Mouse (Mus musculus): ENCODE measurements at regions not wholly inside any gene's neighbourhood (a gene's known extent, or its start where the extent isn't known, plus 50 kb on each side); places are given as distances from the start of the nearest gene placed in this dataset.

- no peak for TF ChIP-seq CTCF (IDR thresholded peaks at IDR 0.05; ENCODE audit: low read depth)
- TF ChIP-seq EP300 (IDR thresholded peaks at IDR 0.05; ENCODE audit: low read depth): no peak
Observed at GRCm38 (mm10) chr13:83743381-83743780, 239.5 kb downstream of the Mef2c start.

All from liver, embryonic 14.5 days (tissue).